Comparison of ENCODE assay signal across 8 mouse cellular contexts in the genomic region with DNA sequence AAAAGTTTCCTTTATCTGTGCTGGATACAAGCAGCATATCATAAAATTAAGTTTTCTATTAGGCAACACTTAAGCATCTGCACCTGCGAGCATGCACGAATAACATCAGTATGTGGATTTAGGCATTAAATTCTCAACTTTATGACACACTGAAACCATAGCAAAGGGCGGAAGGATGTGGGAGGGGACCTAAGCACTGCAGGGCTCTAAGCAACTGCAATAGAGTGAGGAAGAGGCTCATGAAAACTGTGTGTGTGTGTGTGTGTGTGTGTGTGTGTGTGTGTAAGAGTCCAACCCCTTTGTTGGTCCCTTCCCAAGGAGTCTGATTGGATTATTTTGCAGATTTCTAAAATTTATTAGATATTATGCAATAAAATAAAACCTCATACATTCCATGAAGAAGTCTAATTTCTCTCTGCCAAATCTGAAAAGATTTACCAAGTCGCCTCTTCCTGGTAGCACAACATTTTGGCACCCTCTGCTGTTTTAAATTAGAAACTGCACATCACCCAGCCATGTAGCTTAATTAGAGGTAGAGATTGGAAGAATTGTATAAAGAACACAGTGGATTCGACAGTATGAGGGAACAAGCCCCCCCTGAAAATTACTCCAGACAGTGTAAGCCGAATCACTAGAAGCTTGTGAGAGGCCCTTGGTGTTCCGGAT. TPM values are rescaled to one million over a fixed set of nuclear protein-coding genes. Genes with fewer than 3 reads are reported as not detected.
DNase-seq lines count a peak whose midpoint lies in the region; ATAC-seq and TF ChIP-seq lines count a peak whose summit lies in the region.

No protein-coding gene starts in this region.

- no peaks in the 10 kb centered on the region for H3K79me2 ChIP-seq in heart, adult 2 months (replicated peaks; ENCODE audit: control insufficient read depth, insufficient read depth, low read length)

- H3K9ac ChIP-seq in heart, adult 2 months (ENCODE audit: low read depth, low read length): no peak overlapping the region
- no peak overlapping the region for H3K9ac ChIP-seq in midbrain, embryonic 13.5 days (replicated peaks)
- H3K9ac ChIP-seq in forebrain, embryonic 12.5 days: no peak overlapping the region

- no peaks in the 10 kb centered on the region for H3K36me3 ChIP-seq in heart, adult 2 months (ENCODE audit: control insufficient read depth, insufficient read depth, low read length)
- H3K36me3 ChIP-seq in midbrain, embryonic 13.5 days: no peaks in the 10 kb centered on the region
- H3K36me3 ChIP-seq in forebrain, embryonic 12.5 days (replicated peaks): no peaks in the 10 kb centered on the region

- no peaks in the 10 kb centered on the region for H3K27me3 ChIP-seq in heart, adult 2 months (ENCODE audit: control insufficient read depth, insufficient read depth, low read length)
- no peaks in the 10 kb centered on the region for H3K27me3 ChIP-seq in midbrain, embryonic 13.5 days
- no peaks in the 10 kb centered on the region for H3K27me3 ChIP-seq in forebrain, embryonic 12.5 days

- ATAC-seq in midbrain, embryonic 13.5 days: 0 out of 2 replicates have a peak, but pooled peaks have one; percentile 43
- ATAC-seq in forebrain, embryonic 12.5 days (ENCODE audit: low FRiP score): no peak

- H3K27ac ChIP-seq in heart, adult 2 months: no peak overlapping the region
- no peak overlapping the region for H3K27ac ChIP-seq in midbrain, embryonic 13.5 days
- no peak overlapping the region for H3K27ac ChIP-seq in forebrain, embryonic 12.5 days

- no peaks in the 10 kb centered on the region for H3K9me3 ChIP-seq in midbrain, embryonic 13.5 days
- no peaks in the 10 kb centered on the region for H3K9me3 ChIP-seq in forebrain, embryonic 12.5 days

- peak in 1 of 2 experiments; percentile 9 for DNase-seq in heart, adult 2 months
- DNase-seq in heart, adult 11 months: no peak
- DNase-seq in CD4-positive, CD25-positive, alpha-beta regulatory T cell, adult 2 months (ENCODE audit: low read depth, low spot score): peak; percentile 79
- peak; percentile 28 for DNase-seq in brain, embryonic 18.5 days (ENCODE audit: low read depth, low spot score)
- DNase-seq in heart, postnatal 10 days: peak; percentile 56 to 69
- DNase-seq in layer of hippocampus, adult 18-20 months (ENCODE audit: low spot score in 2 of 2): peak; percentile 28 to 78

- no peak overlapping the region for H3K4me2 ChIP-seq in midbrain, embryonic 13.5 days (replicated peaks)
- no peak overlapping the region for H3K4me2 ChIP-seq in forebrain, embryonic 12.5 days

- TF ChIP-seq EP300 in heart, adult 2 months (IDR thresholded peaks at IDR 0.05; ENCODE audit: insufficient read depth, low read depth, low read length): no peak

- WGBS in heart, adult 2 months: 32% methylated on average over 7 of the region's 7 CpGs
- 60% methylated on average over 7 of the region's 7 CpGs for WGBS in midbrain, embryonic 13.5 days
- 63% methylated on average over 7 of the region's 7 CpGs for WGBS in forebrain, embryonic 12.5 days

- intact Hi-C loops in heart, adult 2 months (cut with DNase I): loop anchor here (1.0 to 10.0 kb wide), 2 partner anchors 104 to 188 kb away; no protein-coding TSS in a partner anchor
- intact Hi-C loops in heart, postnatal 10 days (cut with DNase I): loop anchor here (1.0 to 10.0 kb wide), 2 partner anchors 104 to 208 kb away; no protein-coding TSS in a partner anchor

- H3K4me1 ChIP-seq in heart, adult 2 months (ENCODE audit: control insufficient read depth, insufficient read depth, low read length): no peaks in the 10 kb centered on the region; the same call in 1 of the 2 replicates
- no peaks in the 10 kb centered on the region for H3K4me1 ChIP-seq in midbrain, embryonic 13.5 days (replicated peaks)
- H3K4me1 ChIP-seq in forebrain, embryonic 12.5 days: no peaks in the 10 kb centered on the region

- TF ChIP-seq CTCF in heart, adult 2 months (IDR thresholded peaks at IDR 0.05): peak; percentile 78

- no peak for TF ChIP-seq POLR2A in heart, adult 2 months (IDR thresholded peaks at IDR 0.05; ENCODE audit: insufficient read depth, low read depth, low read length)

- no peak overlapping the region for H3K4me3 ChIP-seq in heart, adult 2 months
- H3K4me3 ChIP-seq in midbrain, embryonic 13.5 days (replicated peaks): no peak overlapping the region
- no peak overlapping the region for H3K4me3 ChIP-seq in forebrain, embryonic 12.5 days (replicated peaks)

RNA-seq across cellular contexts. Expression of gene Slc5a1, which starts 38.9 kb away (rescaled TPM):
- total RNA-seq in heart, adult 2 months (2021): under 1 TPM; 0.20 to 0.47 TPM
- polyA plus RNA-seq in heart, adult 2 months (2012; rRNA removed): 0.15 and 0.31 TPM in 2 replicates
- under 1 TPM in 1 of 2 experiments, not detected in 1; 0.05 TPM for total RNA-seq in heart, postnatal 10 days (2021)
- under 1 TPM; 0.13 to 0.20 TPM for total RNA-seq in layer of hippocampus, adult 18-20 months (2021)
- polyA plus RNA-seq in midbrain, embryonic 13.5 days (2015; fragmentation: Nextera tagmentation; extraction: Ambion mirVana): 0.09 TPM in 1 of 2 replicates, not detected in the other
- not detected in 2 replicates for polyA plus RNA-seq in forebrain, embryonic 12.5 days (2016; fragmentation: Nextera tagmentation; extraction: Ambion mirVana)
